Mouse (Mus musculus): ENCODE measurements around the gene Map2.

Map2 gene

GRCm38 (mm10) chr1:66299376-66299775 lies 124.3 kb downstream of the Map2 start:
- DNase-seq (ENCODE audit: low read depth, low spot score): no peak

DNA sequence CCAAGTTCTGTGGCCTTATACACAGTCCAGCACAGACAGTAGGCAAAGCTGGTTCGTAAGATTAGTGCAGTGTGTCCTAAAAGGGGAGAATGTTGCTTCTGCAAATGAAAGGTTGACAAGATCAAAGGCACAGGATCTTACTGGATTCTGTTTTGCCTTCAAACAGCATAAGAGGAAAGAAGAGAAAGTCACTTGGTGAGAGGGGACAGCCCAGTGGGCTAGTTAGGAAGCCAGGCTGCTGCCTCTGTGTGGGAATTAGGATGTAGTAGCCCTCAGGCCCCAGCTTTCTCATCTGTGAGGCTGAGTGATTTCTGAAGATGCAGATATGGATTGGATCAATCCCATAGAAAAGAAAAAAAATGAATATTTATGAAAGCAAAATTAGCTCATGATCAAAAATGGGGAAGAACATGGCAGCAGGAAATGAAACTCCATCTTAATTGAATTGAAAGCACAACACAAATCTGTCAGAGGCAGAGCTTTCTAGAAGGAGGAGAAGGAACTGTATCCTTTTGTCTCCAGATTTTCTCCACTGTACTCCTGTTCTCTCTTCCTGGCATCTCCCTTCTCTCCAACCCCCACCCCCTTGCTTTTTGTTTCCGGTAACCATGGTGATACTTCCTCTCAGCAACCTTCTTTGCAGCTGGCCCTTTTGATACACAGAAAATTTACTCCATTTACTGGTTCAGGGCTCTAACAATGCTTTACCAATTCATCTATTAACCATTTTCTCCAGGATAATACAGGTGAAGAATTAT lies 145.5 kb downstream of the Map2 start:
- peak; percentile 67 for DNase-seq (ENCODE audit: low read depth, low spot score)

GRCm38 (mm10) chr1:66321136-66321502 lies 146.0 kb downstream of the Map2 start:
- DNase-seq (ENCODE audit: low read depth, low spot score): no peak

GRCm38 (mm10) chr1:66321631-66322142 lies 146.6 kb downstream of the Map2 start:
- peak; percentile 69 for DNase-seq (ENCODE audit: low read depth, low spot score)

GRCm38 (mm10) chr1:66323461-66323860 lies 148.4 kb downstream of the Map2 start:
- DNase-seq (ENCODE audit: low read depth, low spot score): no peak

GRCm38 (mm10) chr1:66324951-66325350 lies 149.9 kb downstream of the Map2 start:
- no peak for DNase-seq (ENCODE audit: low read depth, low spot score)

DNA sequence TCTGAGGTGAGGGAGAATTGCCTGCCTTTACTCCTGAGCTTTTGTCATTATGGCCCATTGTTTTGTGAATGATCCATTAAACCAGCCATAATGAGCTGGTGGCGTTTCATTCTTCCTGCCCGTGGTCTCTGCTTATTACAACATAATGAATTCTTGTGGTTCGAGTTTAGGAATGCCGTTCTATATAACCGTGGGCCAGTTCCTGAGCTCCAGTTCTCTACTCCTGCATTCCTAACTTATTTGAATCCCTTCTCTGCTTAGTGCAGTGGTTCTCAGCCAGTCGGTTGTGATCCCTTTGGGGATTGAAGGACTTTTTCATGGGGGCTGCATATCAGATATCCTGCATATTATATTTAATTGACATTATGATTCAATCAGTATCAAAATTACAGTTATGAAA lies 153.9 kb downstream of the Map2 start:
- DNase-seq (ENCODE audit: low read depth, low spot score): no peak

- DNase-seq (ENCODE audit: low read depth, low spot score): no peak
Observed at GRCm38 (mm10) chr1:66329534-66329933, 154.5 kb downstream of the Map2 start.

GRCm38 (mm10) chr1:66335724-66336284 lies 160.7 kb downstream of the Map2 start:
- DNase-seq (ENCODE audit: low read depth, low spot score): no peak

DNA sequence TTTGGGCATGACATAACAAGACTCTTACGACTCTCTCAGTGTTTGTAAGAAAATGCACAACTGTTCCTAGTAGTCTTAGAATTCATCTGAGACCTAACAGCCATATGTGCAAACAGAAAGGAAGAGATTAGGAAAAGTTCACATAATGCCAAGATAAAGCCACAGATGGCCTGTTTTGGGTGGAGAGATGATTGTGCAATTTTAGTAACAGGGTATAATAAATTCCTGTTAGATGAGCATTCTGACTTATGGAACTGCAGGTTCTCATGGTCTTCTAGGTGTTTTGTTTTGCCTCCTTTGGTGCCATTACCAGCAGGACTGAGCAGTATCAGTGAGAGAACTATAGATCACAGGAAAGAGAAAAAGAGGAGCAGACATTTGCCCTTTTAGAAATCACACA lies 164.1 kb downstream of the Map2 start:
- no peak for DNase-seq (ENCODE audit: low read depth, low spot score)

DNA sequence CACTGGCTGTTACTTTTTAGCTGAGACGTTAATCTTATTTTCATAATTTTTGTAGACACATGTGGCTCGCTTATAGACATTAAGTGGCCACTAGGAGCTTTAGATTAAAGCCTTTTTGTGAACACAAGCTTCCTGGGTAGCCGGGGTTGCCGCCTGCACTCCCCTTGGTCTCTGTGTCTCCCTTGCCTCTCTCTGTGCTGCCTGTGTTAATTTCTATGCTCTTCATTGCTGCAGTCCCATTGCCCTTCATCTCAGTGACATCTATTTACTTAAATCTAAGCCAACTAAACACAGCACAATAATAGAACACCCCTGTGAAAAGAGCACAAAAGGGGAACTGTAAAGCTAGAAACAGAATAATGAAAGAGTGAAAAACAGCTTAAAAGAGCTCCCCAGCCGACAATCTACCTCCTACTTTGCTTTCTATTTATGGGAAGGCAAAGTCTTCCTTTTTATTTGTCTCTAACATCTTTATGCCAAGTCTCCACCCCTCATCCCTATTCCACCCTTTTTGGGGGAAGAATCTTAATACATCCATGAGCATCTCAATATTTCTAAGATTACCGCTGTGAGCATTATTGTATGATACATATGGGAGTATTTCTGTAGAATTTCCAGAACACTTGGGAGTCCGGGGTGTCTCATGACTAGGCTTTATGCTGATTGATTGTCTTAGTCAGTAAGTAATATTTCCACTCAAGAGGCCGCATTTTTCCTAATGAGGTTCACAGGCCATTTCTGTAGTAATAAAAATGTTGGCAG lies 173.5 kb downstream of the Map2 start:
- DNase-seq (ENCODE audit: low read depth, low spot score): no peak

DNA sequence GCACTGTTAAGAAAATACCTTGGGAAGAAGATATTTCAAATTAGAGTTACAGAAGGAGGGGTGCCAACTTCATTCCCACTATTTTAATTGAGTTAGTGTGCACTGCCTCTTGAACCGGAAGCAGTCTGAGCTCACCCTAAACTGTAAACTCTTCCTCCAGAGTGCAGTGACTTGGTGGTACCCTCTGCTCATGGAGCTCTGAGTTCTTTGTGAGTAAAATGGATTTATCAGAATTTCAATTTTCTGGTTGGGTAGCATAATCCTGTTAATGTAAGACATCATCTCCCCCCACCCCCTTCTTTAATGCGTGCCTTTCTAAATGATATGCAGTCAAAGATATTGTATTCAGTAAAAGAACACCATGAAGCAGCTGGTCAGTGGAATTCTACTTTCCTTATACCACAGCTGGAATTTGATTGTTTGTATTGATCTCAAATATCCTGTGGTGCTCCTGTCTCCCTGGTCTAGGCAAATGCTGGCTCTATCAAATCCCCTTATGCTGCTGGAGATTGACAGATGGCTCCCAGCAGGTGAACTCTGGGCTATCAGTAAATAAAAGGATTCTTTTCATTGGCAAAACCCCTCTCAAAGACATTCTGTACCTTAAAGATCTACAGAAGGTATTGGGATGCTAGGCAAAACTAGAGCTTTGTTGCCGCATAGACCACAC lies 174.2 kb downstream of the Map2 start:
- no peak for DNase-seq (ENCODE audit: low read depth, low spot score)

DNA sequence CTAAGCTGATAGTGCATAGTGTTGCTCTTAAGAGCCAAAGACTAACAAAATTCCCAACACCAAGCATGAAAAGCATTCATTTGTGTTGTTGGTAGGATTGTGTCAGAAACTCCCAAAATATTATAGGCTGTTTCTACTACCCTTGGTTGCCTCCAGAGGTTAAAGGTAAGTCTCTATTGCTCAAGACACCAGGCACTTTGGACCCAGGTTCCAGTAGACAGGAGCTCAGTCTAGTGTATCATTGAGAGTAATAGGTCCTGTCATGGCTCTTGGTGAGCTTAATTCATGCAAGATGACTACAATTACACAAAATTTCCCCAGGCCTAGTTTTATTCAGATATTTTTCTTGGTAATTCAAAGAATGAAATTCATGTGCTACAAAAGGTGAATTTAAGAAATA lies 176.3 kb downstream of the Map2 start:
- no peak for DNase-seq (ENCODE audit: low read depth, low spot score)

DNA sequence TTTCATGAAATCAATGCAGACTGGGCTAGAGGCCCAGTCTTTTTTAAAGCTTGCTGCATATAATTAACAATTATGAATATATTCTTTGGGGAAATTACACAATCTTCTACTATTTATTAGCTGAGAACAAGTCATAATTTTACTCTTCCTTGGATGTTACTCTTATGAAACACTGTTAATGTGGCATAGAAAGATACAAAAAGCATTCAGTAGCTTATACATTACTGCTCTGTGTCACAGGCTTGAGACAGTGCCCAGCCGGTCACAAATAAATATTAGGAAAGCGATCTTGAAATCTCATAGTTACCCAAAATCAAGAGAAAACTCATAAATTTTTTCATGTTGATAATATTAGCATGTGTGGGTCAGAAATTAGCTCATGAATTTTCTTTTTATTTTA lies 186.7 kb downstream of the Map2 start:
- DNase-seq (ENCODE audit: low read depth, low spot score): no peak

DNA sequence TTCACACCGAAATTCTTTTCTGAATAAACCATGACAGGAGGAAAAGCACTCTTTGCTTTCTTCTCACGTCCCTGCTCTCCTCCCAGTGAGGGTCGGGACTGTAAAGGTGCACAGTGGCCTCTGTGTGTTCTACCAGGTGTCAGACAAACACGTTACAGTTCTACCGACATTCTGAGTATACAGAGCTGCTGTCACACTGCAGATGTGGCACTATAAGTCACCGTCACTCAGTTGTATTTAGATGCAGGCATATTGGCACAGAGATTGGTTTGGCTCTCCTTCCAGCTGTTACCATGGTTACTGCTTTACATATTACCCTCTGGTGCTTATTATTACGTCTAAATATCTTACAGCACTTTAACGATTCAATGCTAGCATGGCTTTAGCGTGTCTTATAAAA lies 188.2 kb downstream of the Map2 start:
- no peak for DNase-seq (ENCODE audit: low read depth, low spot score)

GRCm38 (mm10) chr1:66364386-66364785 lies 189.3 kb downstream of the Map2 start:
- no peak for DNase-seq (ENCODE audit: low read depth, low spot score)

DNA sequence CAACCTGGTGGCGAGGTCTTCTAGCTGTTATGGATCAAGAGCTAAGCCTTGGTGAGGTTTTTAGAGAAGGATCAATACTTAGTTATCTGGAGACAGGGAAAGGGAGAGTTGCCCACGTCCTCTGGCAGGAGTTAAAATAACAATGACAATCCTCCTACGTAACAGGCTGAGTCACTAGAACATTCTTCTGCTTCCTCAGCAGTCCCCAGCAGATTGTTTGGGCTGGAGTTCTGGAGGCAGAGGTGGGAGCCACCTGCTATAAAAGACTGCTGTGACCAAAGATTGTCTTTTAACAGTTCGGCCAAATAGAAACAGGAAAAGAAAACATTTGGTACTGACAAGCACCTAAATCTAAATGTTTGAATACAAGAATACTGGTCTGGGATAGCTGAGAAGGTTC lies 190.5 kb downstream of the Map2 start:
- DNase-seq (ENCODE audit: low read depth, low spot score): no peak

- no peak for DNase-seq (ENCODE audit: low read depth, low spot score)
Observed at GRCm38 (mm10) chr1:66369486-66369885, 194.4 kb downstream of the Map2 start.

DNA sequence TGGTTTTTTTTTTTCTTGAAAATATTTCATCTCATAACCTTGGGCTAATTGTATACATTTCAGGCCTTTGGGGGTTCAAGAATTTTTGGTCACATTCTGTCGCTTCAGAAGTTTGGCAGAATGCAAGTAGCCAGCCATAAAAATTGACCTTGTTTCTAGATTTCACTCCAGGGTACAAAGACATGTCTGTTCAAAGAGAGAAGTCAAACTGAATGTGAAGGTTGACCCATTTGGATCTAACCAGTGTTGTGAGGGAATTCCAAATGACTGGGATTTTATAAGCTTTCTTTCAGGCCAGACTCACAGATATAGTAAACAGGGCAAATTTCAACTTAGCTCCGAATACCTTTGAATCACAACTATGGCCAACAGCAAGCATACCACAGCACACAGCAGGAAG lies 196.3 kb downstream of the Map2 start:
- DNase-seq (ENCODE audit: low read depth, low spot score): no peak

DNA sequence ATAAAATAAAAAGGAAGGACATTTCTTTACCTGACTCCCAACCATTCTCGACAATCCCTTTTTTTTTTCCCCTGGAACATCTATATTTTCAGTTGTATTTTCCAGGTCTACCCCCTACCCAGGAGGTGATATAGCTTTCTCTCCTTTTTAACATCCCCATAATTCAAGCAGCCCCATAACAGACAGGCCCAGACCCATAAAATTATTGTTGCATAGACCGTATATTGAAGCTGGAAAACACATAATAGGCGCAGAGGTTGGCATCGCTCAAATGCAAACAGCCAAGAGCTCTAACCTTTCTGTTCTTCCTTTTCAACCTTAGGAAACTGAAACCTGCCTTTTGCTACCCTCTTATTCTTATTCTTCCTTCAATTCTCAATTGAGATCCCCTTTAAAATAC lies 211.2 kb downstream of the Map2 start:
- no peak for DNase-seq (ENCODE audit: low read depth, low spot score)

DNA sequence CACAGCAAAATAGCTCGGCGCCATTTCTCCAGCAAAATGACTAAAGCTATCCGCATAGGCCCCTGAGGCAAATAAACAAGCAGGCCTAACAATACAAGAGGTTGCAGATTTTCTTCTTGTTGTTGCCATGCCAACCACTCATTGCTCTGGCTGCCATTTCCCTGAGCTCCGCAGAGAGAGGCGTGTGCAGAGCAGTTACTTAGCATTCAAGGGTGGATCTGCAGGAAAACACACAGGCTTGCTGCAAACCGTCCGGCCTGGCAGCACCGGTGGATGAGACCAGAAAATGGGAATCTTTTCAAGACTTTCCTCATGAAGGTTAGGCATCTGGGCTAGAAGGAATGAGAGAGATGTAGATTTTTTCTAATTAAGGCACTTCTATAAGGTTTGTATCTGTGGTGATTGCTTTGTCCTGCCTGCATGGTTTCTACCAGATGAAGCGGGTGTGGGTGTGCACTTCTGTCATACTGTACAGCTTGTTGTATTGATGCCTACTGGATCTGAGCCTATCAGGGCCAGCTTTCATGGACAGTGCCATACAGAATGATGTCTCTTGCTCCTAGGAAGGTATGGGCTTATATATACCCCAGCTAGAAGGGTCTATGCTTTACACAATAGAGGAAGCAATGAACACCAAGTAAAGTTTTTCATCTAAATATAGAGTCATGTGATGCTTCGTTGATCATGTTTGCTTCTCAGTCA lies 211.8 kb downstream of the Map2 start:
- DNase-seq (ENCODE audit: low read depth, low spot score): peak; percentile 80

GRCm38 (mm10) chr1:66388561-66388960 lies 213.5 kb downstream of the Map2 start:
- no peak for DNase-seq (ENCODE audit: low read depth, low spot score)

Data from brain, embryonic 18.5 days (tissue).